Mouse (Mus musculus) ovary, postnatal 36 days (tissue): ENCODE measurements around the gene Cldn20.

Experiments used
- DNase-seq: peaks from one replicate; pipeline ENCODE4 v3.0.0; 2022; ENCODE audit warnings: low spot score, mixed read lengths

Cldn20 gene

DNA sequence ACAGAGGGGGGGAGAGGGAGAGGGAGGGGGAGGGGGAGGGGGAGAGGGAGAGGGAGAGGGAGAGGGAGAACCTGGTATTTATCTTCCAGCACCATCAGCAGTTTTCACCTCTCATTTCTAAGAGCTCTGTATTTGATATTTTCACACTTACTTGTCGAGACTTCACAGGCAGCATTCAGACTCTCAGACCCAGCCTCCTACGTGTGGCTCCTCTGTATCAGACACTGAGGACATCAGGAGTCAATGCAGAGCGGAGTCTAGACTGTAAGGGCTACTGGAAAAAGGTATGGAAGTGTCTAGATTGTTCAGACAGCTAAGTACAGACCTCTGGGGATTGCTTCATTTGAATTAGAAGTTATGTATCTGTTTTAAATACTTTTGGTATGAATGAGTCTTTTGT is 2.8 kb upstream of the Cldn20 start:
- DNase-seq, result no peak

GRCm38 (mm10) chr17:3530549-3530948 is 1.8 kb upstream of the Cldn20 start:
- DNase-seq, result no peak

- no peak for DNase-seq
These were observed 713 bp upstream of the Cldn20 start for GRCm38 (mm10) chr17:3531641-3532040.

DNA sequence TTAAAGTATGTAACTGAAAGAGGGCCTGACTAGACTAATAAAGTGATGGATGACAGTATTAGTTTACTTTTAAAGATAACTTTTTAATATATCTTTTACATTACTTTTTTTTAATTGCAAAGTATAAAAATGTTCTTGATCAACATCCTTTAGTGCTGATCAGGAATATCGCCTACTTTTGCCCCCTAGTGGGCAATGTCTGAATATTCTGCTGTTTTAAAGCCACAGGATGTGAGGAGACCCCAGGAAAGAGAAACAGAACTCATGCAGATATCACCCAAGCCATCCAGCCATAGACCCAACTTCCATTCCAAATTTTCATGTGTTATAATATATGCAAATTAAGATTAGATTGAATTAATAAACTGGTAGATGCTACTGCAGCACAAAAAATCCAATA is 1.1 kb downstream of the Cldn20 start:
- DNase-seq, result no peak

DNA sequence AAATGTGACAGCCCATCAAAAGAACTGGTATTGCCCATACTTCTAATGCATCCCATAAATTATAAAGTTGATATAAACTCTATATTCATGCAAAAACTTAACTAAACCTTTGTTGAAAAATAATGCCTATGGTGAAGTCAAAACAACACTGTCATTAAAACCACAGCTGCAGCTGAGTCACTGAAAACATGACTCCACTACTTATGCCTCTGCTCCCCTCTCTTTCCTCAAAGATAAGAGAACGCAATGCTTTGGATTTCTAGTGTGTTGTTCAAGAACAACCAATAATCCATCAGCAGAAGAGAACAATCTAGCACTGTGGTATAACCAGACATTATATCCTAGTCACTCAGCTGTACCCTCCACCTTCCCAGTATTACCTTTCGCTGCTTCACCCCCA is 8.0 kb downstream of the Cldn20 start:
- DNase-seq, result no peak

DNA sequence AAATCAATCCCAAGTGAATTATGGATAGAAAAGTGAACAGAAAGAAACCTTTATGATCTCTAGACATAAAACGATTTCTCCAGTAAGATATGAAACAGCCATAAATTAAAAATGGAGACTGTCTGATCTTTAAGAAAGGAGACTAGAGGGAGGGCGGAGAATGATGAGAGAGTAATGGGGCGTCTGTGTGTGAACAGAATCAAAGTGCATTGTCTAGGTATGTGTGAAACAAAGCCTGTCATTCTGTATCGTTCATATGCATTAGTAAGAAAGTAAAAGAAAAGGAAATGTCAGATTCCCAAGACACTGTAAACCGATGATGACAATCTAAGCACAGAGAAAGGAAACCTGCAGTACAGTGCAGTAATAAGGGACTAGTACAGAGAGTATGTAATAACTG is 8.7 kb downstream of the Cldn20 start:
- DNase-seq, result no peak

- DNase-seq, result no peak
These were observed 15.4 kb downstream of the Cldn20 start for GRCm38 (mm10) chr17:3547725-3548124.

- no peak for DNase-seq
These were observed 23.9 kb downstream of the Cldn20 start for GRCm38 (mm10) chr17:3556251-3556650.

DNA sequence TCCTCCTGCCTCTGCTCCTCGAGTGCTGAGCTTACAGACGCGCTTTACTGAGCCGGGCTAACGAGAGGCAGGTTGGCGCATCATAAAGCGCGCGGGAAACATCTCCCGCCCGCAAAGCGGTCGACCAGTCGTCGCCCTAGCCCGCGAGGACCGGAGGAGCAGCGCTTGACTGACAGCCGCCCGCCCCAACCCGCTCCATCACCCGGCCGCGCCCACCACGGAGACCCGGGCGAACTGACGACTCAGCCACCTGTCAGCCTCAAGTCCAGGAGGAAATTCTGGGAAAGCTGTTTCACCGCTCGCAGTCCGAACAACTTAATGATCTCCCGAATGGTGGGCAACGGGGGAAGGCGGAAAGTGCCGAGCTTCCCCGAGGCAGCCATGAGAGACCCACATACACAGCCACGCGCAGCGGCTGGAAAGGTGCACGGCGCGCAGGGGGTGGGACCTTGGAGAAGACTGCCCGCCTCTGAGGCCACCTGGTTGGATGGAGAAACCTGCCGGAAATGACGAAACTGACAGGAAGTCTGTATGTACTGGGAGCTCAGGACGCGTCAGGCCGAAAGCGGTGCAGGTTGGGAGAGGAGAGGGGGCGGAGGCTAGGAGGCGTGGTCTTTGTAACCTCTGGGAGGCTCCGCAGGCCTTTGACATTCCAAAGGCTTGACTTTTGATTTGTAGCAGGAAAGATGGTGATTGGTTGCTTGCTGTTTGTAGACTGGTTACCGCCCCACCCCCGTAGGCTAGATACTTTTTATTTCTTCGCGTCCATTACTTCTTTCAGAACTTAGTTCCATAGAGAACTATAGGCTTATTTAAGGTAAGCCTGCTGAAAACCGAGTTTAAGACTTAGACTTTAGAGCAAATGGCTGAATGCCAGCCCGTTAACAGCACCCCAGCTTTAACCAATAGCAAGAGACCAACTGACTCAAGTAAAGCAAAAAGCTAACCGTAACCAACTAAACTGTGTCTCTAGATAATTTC is 25.3 kb downstream of the Cldn20 start, which contains the start of gene Tfb1m:
TSS of gene Tfb1m (minus strand) at position 451 of the 981 bp plus-strand sequence.
- DNase-seq, result peak; percentile 93

DNA sequence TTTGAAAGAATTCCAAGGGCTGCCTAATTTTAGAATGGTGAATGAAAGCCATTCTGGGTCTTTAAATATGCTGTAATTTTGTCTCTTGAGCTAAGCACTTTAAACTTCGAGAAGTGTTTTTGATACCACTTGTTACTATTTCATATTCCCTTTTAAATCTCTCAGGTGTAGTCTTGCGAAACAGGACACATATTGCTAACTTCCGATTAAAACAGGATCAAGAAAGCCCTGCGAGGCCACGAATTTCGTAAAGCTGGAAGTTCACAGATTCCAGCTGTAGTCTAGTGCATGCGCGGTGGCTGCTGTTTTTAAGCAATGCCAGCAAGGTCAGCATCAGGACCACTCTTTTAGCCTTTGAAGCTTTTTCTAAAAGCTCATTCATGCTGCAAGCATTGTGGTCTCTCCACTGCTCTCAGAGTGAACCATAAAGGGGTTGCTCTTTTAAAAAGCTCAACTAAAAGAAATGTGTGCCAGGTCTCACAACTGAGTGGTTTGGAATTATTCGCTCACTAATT is 26.1 kb downstream of the Cldn20 start:
- DNase-seq, result no peak

DNA sequence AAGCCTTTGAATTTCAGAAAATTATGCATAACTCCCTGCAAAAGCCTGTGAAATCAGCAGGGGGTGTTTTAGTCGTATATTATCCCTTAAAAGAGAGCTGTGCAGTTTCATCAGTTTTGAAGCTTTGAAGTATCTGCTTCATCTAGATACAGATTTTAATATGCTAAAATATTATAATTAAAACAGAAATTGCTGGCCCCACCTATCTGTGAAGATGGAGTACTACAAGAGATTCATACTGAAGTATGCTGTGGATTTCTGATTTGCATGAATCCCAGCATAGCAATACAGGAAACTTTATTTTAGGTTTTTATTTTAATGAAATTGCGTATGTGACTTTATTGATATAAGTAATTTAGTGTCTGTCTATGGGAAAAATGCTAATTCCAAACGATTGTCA is 28.2 kb downstream of the Cldn20 start:
- DNase-seq, result no peak

DNA sequence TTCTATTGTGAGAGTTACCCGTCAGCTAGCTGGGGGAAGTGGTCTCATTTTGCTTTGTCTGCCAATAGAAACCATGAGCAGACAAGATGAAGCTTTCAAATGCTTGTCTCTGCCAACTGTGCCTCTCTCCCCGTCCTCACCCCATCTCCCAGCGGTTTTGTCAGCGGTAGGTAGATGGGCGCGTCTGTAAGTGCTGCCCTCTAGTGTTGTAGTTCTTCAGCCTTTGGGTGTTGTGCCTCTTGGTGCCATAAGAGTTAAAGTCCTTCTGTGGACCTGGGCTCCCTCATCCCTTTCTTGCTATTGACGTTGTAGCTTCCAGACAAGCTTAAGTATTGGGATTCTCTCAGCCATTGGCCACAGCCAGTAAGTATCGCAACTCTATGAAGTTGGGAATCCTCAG is 30.1 kb downstream of the Cldn20 start:
- no peak for DNase-seq

DNA sequence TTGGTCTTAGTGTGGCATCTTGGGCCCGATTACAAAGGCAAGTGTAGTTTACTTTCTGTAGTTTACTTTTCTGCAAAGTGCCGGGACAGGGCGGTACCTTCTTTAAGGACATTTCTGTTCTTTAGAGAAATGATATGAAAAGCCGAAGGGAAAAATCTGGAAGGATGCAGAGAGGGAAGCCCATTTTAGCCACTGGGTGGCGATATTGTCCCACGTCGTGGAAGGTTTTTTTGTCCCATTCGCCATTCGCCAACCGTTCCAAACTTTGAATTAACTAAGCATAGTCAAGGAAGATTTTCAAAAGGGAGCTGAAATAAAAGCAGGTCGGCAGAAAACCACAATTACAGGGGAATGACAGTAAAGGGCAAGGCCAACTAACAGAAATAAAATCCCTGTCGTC is 38.5 kb downstream of the Cldn20 start:
- peak; percentile 69 for DNase-seq
